Mouse (Mus musculus) heart, postnatal 36 days (tissue): ENCODE results near the gene Eif2b4. TPM values are rescaled to one million over a fixed set of nuclear protein-coding genes. Genes with fewer than 3 reads are reported as not detected.

ENCODE experiments used
- DNase-seq, 2 experiments: peaks; one replicate each; pipeline ENCODE4 v3.0.0; 2021 to 2022
- intact Hi-C: fragments of 180-260 bp; cut with DNase I; formaldehyde crosslinking; loops from one replicate; pipeline ENCODE4 v1.15.1; 2025
- total RNA-seq, 2 experiments: library from RNA; stranded (reverse); gene quantifications; 2 replicates each; pipeline ENCODE4 v1.2.3; 2021

Eif2b4 gene
- total RNA-seq, 2 experiments from 2014 or later, result 49.7 to 55.9 TPM

DNA sequence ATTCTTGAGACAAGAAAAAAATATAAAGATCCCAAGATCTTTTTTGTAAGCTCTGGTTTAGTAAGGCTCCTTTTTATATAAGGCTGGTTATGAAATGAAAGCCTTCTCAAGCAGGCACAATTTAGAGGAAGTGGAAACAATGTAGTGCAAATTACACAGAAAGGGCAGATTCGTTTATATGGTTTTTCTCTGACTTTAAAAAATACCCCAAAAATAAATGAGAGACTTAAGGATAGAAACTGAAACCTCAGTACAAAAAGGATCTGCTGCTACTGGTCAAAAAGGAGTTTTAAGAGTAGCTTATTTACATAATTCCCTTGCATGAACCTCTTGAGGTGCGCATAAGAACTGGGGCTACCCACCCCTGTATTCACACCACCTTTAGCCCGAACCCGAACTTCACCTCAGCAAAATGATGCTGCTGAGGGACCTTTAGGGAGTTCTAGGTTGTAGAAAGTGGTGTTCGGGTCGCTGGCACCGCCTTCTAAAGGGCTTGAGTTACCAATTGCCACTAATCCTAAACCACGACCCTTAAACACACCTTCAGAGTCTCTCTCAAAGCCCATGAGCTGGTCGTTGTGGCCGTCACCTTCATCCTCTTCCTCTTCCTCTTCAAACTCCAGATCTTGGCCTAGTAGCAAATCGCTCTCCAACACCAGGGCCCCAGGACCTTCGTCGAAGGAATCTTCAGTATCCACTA lies 8.0 kb upstream of the Eif2b4 start:
- intact Hi-C loops, result no loop called here
- DNase-seq, result peak in 1 of 2 experiments; percentile 11

DNA sequence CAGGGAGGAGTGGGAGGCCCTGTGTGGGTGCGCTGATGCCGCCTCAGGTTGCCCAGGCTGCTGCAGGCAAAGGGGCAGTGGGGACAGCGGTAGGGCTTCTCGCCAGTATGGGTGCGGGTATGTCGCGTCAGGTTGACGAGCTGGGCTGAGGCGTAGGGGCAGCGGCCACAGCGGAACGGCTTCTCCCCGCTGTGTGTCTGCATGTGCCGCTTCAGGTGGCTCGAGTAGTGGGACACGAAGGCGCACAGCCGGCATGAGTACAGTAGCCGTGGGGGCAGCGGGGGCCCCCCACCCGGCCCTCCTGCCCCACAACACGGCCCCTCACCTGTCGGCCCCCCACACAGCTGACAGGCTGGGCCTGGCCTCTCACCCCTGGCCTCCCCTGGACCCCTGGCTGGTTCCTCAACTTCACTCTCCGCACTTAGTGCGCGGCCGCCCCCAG lies 7.1 kb upstream of the Eif2b4 start:
- peak in 1 of 2 experiments; percentile 16 for DNase-seq
- intact Hi-C loops, result no loop called here

DNA sequence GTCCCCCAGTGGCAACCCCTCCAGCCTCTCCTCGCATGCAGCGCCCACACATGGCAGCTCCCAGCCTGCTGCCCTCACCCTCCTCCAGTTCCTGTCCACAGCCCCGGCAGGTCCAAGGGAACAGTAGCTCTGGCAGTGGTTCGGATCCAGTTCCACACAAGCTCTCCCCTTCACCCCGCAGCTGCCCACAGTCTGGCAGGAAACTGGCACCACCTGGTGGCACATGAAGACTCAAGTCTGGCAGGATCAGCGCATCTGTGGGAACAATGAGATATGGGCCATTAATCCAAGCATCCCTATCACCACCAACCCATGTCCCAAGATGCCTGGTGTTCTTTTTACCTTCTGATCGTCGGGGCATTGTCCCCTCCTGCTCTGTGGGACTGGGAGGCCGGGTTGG lies 6.7 kb upstream of the Eif2b4 start:
- no peak for DNase-seq
- intact Hi-C loops, result no loop called here

- no peak for DNase-seq
- intact Hi-C loops, result no loop called here
These were observed 6.2 kb upstream of the Eif2b4 start for GRCm38 (mm10) chr5:31199321-31199892.

DNA sequence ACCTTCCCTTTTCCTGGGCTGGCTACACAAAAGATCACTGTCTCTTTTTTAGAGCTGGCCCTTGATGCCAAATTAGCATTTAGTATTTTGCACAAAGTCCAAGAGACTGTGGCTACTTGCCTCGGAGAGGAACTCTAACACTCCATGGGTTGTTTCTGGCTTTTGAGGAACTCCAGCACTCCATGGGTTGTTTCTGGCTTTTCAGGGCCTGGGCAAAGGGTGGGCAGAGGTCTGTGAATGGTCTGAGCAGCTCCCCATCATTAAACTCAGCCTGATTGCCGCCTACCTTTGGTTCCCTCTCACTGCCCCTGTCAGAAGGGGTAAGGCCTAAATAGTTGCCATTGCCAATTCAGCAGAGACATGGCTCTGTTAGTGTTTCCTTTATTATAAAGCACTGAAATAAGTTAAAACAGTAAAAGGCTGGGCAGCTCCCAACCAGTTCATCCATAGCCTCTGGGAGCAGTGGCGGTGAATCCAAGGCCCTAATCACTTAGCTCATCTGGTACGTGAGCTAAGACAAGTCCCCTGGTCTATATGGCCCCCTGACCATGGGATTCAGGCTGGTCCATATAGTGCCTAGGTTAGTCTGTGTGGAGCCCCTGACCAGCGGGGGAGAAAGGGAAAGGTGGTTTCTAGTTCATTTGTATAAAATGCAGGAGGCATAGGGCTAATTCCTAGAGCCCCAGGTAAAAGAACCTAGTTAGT lies 5.5 kb upstream of the Eif2b4 start:
- intact Hi-C loops, result no loop called here
- no peak for DNase-seq

- intact Hi-C loops, result no loop called here
- DNase-seq, result no peak
These were observed 4.9 kb upstream of the Eif2b4 start for GRCm38 (mm10) chr5:31198170-31198569.

DNA sequence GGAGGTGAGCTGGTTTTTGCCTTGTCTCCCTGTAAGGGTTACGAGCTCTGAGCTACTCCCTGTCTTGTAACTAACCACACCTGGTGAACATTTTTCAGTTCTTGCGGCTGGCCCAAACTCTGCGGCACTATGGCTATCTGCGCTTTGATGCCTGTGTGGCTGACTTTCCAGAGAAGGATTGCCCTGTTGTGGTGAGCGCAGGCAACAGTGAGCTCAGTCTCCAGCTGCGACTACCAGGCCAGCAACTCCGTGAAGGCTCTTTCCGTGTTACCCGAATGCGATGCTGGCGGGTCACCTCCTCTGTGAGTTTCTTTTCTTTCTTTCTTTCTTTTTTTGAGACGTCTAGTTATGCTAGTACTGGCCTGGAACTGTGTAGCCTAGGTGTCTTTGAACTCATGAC lies 3.8 kb upstream of the Eif2b4 start:
- intact Hi-C loops, result no loop called here
- no peak for DNase-seq

GRCm38 (mm10) chr5:31196207-31196606 lies 3.0 kb upstream of the Eif2b4 start:
- intact Hi-C loops, result no loop called here
- no peak for DNase-seq

- DNase-seq, result no peak
- intact Hi-C loops, result no loop called here
These were observed 2.4 kb upstream of the Eif2b4 start for GRCm38 (mm10) chr5:31195671-31196070.

DNA sequence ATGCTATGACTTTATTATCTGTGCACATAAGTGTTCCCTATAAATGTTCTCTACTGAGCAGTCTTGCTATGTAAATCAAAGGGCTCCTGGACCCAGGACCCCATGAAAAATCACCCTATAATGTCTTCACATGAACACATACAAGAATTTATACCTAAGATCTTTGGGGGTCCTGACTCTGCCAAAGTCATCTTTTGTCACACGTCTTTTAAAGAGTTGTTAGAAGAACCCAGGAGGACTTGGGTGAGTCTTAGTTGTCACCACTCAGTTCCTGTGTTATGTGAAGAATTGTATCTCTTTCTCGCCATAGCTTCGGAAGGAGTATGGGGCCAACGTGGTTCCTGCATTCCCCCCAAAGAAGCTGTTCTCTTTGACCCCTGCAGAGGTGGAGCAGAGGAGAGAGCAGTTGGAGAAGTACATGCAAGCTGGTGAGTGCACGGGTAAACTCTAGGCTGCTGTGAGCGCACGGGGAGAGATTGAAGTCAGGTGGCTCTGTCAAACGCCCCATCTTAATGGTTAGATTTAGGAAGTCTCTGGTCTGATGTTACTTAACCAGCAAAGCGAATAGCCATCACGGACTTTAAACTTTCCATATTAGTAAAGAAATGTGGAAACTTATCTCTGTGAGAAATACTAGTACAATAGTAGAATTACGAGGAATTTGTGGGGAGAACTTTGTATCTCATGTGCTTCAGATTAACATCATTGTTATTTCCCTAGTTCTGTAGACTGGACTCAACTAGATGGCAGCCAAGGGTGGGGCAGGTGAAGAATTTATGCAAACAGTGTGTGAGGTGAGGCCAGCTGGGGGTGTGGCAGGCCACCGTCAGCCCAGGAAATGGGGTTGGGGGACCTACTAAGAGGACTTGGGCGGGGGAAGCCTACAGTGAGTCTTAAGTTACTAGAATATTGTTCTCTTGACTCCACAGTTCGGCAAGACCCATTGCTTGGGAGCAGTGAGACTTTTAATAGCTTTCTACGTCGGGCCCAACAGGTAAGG lies 1.6 kb upstream of the Eif2b4 start:
- intact Hi-C loops, result loop anchor here (5.0 kb wide), 1 partner anchor 98 kb away; the partner anchor contains the start of gene Ift172
- DNase-seq, result no peak

DNA sequence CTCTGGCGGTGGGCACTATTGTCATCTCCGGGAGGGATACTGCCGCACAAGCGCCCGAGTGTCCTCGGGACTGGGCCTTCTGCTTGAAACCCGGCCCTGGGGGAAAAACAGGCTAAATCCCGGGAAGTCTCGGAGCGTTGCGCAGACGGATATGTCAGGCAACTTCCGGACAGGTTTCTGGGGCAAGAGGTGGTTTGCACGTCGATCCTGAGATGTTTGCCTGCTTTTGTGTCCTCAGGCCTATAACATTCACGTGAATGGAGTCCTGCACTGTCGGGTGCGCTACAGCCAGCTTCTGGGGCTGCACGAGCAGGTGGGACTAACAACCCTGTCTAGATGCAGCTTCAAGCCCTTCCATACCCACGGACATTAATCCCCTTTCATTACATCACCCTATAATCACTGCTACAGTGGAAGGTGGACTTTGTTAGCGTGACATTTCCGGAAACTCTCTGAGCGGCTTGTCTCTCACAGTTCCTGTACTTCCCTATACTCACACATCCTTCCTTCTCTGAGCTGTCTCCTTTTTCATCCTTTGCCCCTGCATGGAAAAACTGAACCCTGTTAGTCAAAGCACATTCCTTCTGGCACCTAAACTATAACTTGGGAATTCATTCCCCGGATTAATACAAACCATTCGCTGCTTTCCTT lies 526 bp upstream of the Eif2b4 start:
- no peak for DNase-seq
- intact Hi-C loops, result loop anchor here (2.0 to 5.0 kb wide), 2 partner anchors 47 to 99 kb away; partner anchors contain the start of genes Gm9970, Ift172 and Nrbp1

- intact Hi-C loops, result loop anchor here (1.0 to 5.0 kb wide), 3 partner anchors 12 to 100 kb away; partner anchors contain the start of genes Gm9970, Gtf3c2, Ift172 and Nrbp1
- no peak for DNase-seq
These were observed 938 bp downstream of the Eif2b4 start for GRCm38 (mm10) chr5:31192045-31192938.

GRCm38 (mm10) chr5:31190201-31190600 lies 3.0 kb downstream of the Eif2b4 start:
- intact Hi-C loops, result loop anchor here (5.0 kb wide), 1 partner anchor 102 kb away; the partner anchor contains the start of gene Ift172
- no peak for DNase-seq

- intact Hi-C loops, result loop anchor here (5.0 kb wide), 1 partner anchor 139 kb away; no protein-coding TSS in a partner anchor
- no peak for DNase-seq
These were observed 4.9 kb downstream of the Eif2b4 start for GRCm38 (mm10) chr5:31188223-31188840.

DNA sequence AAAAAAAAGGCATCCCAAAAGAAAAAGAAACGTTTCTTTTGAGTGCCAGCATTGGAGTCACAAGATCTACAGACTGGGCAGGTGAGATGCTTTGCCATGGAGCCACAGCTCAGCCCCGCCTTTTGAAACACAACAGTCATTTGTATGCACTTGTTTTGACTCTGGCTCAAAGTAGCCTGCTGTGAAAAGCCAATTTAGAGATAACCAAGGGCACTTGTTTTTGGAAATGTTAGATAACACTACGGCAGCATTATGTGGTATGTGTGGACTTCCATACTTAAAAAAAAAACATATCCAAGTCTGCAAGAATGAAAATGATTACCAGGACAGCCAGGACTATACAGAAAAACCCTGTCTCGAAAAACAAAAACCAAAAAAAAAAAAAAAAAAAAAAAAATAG lies 9.6 kb downstream of the Eif2b4 start:
- no peak for DNase-seq
- intact Hi-C loops, result no loop called here

DNA sequence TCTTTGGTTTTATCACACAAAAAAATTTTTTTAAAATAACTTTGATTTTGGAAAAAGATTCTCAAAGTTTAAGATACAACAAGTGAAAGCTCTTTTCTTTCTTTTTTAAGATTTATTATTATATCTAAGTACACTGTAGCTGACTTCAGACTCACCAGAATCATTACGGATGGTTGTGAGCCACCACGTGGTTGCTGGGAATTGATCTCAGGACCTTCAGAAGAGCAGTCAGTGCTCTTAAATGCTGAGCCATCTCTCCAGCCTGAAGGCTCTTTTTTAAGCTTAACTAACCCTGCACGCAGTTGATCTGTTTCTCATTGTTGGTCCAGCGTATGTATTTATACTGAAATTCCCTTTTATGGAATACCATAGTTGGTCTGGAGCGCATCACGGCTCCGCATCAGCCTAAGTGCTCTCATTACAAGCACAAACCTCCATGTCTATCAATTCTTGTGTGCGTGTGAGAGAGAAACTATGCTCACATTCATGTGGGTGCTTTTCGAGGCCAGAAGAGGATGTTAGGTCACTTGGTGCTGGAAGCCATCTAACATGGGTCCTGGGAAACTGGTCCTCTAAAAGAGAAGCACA lies 12.0 kb downstream of the Eif2b4 start:
- intact Hi-C loops, result no loop called here
- no peak for DNase-seq

DNA sequence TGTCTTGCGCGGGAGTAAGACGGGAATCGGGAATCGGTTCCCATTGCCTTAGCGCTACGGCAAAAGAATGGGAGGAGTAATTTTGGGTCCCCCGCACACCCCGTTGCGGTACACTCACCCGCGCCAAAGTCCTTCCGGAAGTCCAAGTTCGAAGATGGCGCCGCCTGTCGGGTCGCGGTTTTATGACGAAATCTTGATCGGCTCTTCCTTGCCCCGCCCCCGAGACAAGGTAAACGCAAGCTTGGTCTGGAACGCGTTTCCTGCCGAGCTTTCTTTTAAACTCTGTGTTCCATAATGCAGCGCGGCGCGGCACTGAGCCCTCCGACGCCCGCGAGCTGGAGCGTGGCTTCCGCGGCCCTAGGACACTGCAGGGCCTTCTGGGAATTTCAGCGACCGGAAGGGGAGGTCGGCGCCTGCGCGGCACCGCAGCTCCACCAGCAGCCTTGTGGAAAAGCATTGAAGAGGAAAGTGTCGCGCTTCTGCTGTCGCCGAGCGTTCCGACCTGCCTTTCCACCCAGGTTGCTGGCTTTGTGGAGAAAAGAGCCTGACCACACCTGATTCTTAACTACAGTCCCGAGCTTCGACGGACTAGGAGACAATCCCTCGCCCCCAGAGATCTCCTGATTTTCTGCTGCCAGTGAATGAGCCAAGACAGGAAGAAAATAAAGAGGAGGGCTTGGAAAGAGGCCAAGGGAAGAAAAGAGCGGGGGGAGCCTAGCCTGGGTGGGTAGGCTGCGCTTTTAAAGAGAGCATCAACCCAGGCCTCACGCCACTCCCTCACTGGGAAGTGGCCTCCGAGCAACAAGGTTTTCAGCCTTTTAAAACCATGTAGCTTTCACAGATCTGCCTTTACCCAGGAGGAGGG lies 13.2 kb downstream of the Eif2b4 start, which contains the start of the genes Gm29609 and Gtf3c2:
Gene Gm29609, minus strand, starts transcription at position 146 of the 865 bp plus-strand sequence.
Gene Gtf3c2, minus strand, starts transcription at position 379 of the 865 bp plus-strand sequence.
- peak; percentile 94 to 96 for DNase-seq
- intact Hi-C loops, result loop anchor here (1.0 to 2.0 kb wide), 2 partner anchors 12 to 61 kb away; partner anchors contain the start of genes Gm9970 and Nrbp1
